Mouse (Mus musculus) olfactory bulb, adult 2 months (tissue): ENCODE measurements around the gene Lmna.

Experiments
- CTCF ChIP-seq: fragments of 200-500 bp; IDR thresholded peaks from 2 replicates; pipeline ENCODE4 v1.5.1; 2012; ENCODE audit warnings: low read depth, mild to moderate bottlenecking, low read length, moderate library complexity; ENCODE audit not compliant: insufficient read depth
- POLR2A ChIP-seq: fragments of 200-500 bp; IDR thresholded peaks from 2 replicates; pipeline ENCODE4 v1.6.1; 2012; ENCODE audit warnings: mild to moderate bottlenecking, low read depth, low read length, moderate library complexity; ENCODE audit not compliant: insufficient read depth

DNA sequence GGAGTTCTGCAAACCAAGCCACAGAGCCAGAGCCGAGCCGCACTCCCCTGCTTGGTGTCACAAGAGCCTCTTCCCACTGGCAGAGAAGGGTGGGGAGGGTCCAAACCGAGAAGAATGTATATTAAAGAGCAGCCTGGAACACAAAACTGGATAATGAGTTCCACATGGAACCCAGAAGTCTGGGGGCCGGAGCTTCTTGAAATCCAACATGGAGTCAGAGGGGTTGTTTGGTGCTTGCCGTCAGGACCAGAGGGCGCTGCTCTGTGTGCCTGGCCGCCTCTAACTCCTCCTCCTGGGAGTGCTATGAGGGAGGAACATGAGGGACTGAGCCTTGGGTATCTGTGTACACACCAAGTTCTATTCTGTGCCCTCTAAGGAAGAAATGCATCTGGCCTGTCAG, 4.0 kb downstream of the Lmna start:
- no peak for TF ChIP-seq CTCF
- TF ChIP-seq POLR2A, result no peak
